Mouse (Mus musculus) limb, embryonic 12.5 days (tissue): Measurements from ENCODE around the gene Tmem266. TPM values are rescaled to one million over a fixed set of nuclear protein-coding genes. Genes with fewer than 3 reads are reported as not detected.

ENCODE experiments used
- ATAC-seq: fragments of 200-750 bp; cut with Nextera tagmentation; 2 replicates; pipeline ENCODE4 v1.8.0; 2017; ENCODE audit warnings: low read depth, moderate TSS enrichment; ENCODE audit not compliant: insufficient number of reproducible peaks, insufficient read depth, low FRiP score, low TSS enrichment
- H3K27ac ChIP-seq: fragments of 300-500 bp; sonication (generic); 2 replicates; pipeline ENCODE4 v1.5.1; 2016; ENCODE audit warnings: mild to moderate bottlenecking, moderate library complexity
- H3K27me3 ChIP-seq: fragments of 300-500 bp; sonication (generic); 2 replicates; pipeline ENCODE4 v1.6.1; 2016; ENCODE audit warnings: mild to moderate bottlenecking, moderate library complexity
- H3K36me3 ChIP-seq: fragments of 300-500 bp; sonication (generic); 2 replicates; pipeline ENCODE4 v1.6.1; 2016; ENCODE audit warnings: mild to moderate bottlenecking, moderate library complexity
- H3K4me1 ChIP-seq: fragments of 300-500 bp; sonication (generic); replicated peaks from 2 replicates; pipeline ENCODE4 v1.6.1; 2016
- H3K4me2 ChIP-seq: fragments of 300-500 bp; sonication (generic); 2 replicates; pipeline ENCODE4 v1.6.1; 2016; ENCODE audit warnings: mild to moderate bottlenecking, moderate library complexity
- H3K4me3 ChIP-seq: fragments of 300-500 bp; sonication (generic); replicated peaks from 2 replicates; pipeline ENCODE4 v1.5.1; 2016; ENCODE audit warnings: mild to moderate bottlenecking
- H3K9ac ChIP-seq: fragments of 300-500 bp; sonication (generic); replicated peaks from 2 replicates; pipeline ENCODE4 v1.6.1; 2016; ENCODE audit warnings: mild to moderate bottlenecking, moderate library complexity
- H3K9me3 ChIP-seq: fragments of 300-500 bp; sonication (generic); 2 replicates; pipeline ENCODE4 v1.6.1; 2016; ENCODE audit warnings: mild to moderate bottlenecking, moderate library complexity
- WGBS: fragments of 180-500 bp; shearing (Covaris S2); methylation state at CpG from one replicate; pipeline ENCODE4 v1.1.7; 2016; 5-methylcytosine and 5-hydroxymethylcytosine counted together
- polyA plus RNA-seq: library from polyadenylated mRNA; unstranded; fragments of >200 nt; fragmentation: Nextera tagmentation; extraction: Ambion mirVana; gene quantifications from 2 replicates; pipeline ENCODE4 v1.2.1, GENCODE M21; 2016

Tmem266 gene
- polyA plus RNA-seq, 1 experiment from 2014 or later, result 1.1 TPM

DNA sequence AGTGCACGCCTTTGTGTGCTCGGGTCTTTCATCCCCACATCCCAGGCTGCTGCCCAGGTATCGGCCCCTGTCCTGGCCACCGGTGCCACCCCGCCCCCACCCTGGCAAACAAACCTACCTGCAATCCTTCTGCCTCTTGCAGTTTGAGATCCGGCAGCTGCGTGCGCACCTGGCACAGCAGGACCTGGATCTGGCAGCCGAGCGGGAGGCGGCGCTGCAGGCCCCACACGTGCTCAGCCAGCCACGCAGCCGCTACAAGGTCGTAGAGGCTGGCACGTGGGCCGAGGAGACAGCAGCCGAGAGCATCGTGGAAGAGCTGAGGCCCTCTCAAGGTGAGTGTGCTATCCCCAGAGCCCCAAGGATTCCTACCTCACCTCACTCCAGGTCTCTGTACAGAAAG lies 103.4 kb downstream of the Tmem266 start:
- peak overlapping the region; percentile 34 for H3K9ac ChIP-seq
- H3K4me2 ChIP-seq, result peak overlapping the region; percentile 48
- no peaks in the 10 kb centered on the region for H3K9me3 ChIP-seq
- no peaks in the 10 kb centered on the region for H3K36me3 ChIP-seq
- H3K27ac ChIP-seq, result no peak overlapping the region
- no peaks in the 10 kb centered on the region for H3K27me3 ChIP-seq
- WGBS, result 15% methylated on average over 20 of the region's 20 CpGs
- H3K4me3 ChIP-seq, result peak overlapping the region; percentile 23
- ATAC-seq, result no peak
- peaks cover 30% of the 10 kb centered on the region for H3K4me1 ChIP-seq

DNA sequence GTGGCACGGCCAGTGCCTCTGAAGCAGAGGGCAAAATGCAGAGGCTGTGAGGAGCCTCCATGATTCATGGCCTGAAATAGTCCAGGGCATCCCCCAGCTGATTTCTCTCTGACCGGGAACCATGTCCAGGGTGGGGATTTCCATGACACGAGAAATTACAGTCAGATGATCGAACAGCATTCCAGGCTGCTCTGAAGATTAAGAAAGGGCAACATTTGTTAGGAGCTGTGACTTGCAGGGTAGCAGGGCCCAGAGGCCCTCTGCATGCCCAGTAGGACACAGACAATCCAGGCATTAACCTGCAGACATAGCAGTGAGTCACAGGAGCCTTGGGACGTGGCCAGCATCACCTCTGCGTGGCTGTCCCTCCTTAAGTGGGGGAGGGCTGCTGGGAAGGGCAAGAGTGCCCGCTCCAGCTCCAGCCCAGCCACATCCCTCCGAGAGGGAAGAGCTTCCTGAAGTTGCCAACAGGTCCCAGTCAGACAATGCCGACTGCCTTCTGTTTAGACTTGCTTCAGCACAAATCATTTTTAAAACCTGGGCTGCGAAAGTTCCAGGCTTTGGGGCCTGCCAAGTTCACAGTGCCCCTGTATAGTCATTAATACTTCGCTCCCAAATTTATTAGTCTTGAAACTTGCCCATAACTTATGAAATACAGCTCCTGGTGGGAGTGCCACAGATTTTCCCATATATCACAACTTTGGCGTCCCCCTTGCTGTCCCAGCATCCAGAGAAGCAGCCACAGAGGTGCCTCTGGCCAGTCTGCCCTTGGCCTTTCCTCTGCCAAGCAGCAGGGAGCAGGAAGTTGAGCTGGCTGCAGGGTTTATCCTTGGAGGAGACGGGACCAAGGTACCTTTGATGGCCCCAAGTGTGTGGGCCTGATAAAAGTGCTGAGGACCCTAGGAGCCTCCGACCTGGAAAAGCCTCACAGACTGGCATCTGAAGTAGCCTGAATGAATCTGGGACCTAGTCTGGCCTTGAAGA lies 105.9 kb downstream of the Tmem266 start:
- H3K4me3 ChIP-seq, result no peak overlapping the region
- peak overlapping the region; percentile 53; the same call in 1 of the 2 replicates for H3K27ac ChIP-seq
- no peak for ATAC-seq
- H3K9ac ChIP-seq, result no peak overlapping the region
- no peaks in the 10 kb centered on the region for H3K36me3 ChIP-seq
- H3K4me1 ChIP-seq, result peaks cover 20% of the 10 kb centered on the region
- H3K27me3 ChIP-seq, result peaks cover 3% of the 10 kb centered on the region; the same call in 1 of the 2 replicates
- no peak overlapping the region for H3K4me2 ChIP-seq
- H3K9me3 ChIP-seq, result no peaks in the 10 kb centered on the region
- whole genome bisulfite sequencing, result 59% methylated on average over 14 of the region's 14 CpGs

DNA sequence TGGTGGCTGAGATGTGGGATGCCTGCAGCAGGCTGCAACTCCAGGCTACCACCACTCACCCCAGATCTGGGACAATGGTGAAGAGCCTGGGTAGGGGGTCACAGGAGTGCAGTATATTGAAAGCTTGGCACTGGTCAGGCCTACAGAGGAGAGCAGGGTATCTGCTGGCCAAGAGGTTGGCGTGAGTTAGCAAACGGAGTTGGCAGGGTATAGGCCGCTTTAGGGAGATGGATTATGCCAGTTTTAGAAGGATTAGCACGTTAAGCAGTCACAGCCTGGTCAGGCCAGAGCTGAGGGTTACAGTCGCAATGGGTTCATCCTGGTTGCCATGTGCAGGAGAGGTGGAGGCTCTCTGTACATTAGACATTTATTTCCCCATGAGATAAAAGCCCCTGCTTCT lies 107.2 kb downstream of the Tmem266 start:
- Histone ChIP-seq H3K9ac (no peak overlapping the region), H3K4me1 (peaks cover 30% of the 10 kb centered on the region), H3K36me3 (no peaks in the 10 kb centered on the region), H3K27me3 (peaks cover 3% of the 10 kb centered on the region; the same call in 1 of the 2 replicates), H3K4me2 (no peak overlapping the region), H3K27ac (no peak overlapping the region), H3K4me3 (no peak overlapping the region), H3K9me3 (no peaks in the 10 kb centered on the region)
- ATAC-seq, result no peak
- 89% methylated on average over 5 of the region's 5 CpGs for WGBS

DNA sequence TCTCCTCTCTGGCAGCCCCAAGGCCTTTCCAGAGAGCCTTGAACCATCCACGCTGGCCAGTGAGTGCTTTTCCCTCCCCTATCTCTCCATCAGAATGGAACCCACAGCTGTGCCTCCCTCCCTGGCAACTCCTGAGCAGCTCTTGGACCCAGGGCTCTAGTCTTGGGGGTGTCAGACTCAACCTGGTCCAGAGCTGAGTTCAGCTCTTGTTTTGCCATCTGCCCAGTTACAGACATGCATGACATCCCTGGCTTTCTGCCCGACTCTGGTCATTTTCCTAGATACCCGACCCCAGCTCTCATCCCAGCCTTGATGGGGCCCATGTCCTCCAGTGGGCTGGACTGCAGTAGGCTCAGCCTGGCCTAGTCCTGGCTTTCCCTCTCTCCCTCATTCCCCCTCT lies 111.7 kb downstream of the Tmem266 start:
- Histone ChIP-seq H3K4me1 (0 out of 2 replicates have a peak, but pooled peaks cover 10% of the 10 kb centered on the region), H3K9ac (no peak overlapping the region), H3K36me3 (no peaks in the 10 kb centered on the region), H3K4me3 (no peak overlapping the region), H3K27me3 (peaks cover 3% of the 10 kb centered on the region; the same call in 1 of the 2 replicates), H3K27ac (no peak overlapping the region), H3K9me3 (no peaks in the 10 kb centered on the region), H3K4me2 (no peak overlapping the region)
- 58% methylated on average over 3 of the region's 3 CpGs for WGBS
- no peak for ATAC-seq

DNA sequence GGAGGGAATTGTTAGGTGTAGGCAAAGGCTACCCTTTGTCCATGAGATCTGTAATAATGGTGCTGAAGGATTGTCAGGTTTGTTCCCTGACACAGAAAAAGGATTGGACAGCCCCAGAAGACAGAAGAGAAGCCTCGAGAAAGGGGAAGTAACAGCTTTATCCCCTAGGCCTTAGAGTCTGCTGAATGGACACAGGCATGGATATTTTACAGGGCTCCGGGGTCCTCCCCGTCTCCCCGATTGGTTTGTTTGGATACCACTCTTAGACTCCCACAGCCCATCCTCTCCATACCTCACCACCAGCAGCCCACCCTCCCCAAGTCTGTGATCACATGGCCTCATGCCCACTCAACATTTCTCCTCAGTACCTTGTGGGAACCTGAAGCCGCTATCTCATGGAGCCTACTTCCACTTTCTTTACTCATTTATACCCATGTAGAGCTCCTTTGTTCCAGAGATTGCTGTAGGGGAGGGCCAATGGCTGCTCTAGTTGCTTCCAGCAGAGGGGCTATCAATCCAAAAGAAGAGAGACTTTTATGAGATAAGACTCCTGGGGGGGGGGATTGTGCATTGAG lies 112.6 kb downstream of the Tmem266 start:
- Histone ChIP-seq H3K4me2 (no peak overlapping the region), H3K4me3 (no peak overlapping the region), H3K27ac (no peak overlapping the region), H3K27me3 (peaks cover 4% of the 10 kb centered on the region; the same call in 1 of the 2 replicates), H3K36me3 (no peaks in the 10 kb centered on the region), H3K9me3 (no peaks in the 10 kb centered on the region), H3K9ac (no peak overlapping the region), H3K4me1 (0 out of 2 replicates have a peak, but pooled peaks cover 10% of the 10 kb centered on the region)
- no peak for ATAC-seq
- WGBS, result 95% methylated on average over 5 of the region's 5 CpGs

DNA sequence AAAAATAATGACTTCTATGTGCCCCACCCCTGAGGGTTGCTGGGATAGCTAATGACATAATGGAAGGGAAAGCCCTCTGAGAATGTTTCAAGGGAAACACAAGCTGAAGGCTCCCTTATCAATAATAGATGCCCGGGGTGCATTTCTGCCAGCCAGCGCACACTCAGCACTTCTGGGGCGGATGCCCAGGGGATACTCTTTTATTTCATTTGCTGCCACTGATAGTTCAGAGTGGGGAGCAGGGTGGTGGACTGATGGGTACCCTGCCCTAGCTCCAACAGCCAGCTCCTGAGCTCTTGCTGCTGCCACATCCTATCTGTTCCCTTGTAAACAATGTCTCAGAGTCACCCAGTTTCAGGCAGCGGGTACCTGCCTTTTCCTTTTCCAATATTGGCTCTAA lies 120.8 kb downstream of the Tmem266 start:
- no peak overlapping the region for H3K4me2 ChIP-seq
- H3K27me3 ChIP-seq, result 0 out of 2 replicates have a peak, but pooled peaks cover 3% of the 10 kb centered on the region
- H3K36me3 ChIP-seq, result no peaks in the 10 kb centered on the region
- no peak overlapping the region for H3K27ac ChIP-seq
- no peak for ATAC-seq
- no peak overlapping the region for H3K4me3 ChIP-seq
- H3K9ac ChIP-seq, result no peak overlapping the region
- 90% methylated on average over 4 of the region's 4 CpGs for WGBS
- peaks cover 24% of the 10 kb centered on the region for H3K4me1 ChIP-seq
- H3K9me3 ChIP-seq, result no peaks in the 10 kb centered on the region

DNA sequence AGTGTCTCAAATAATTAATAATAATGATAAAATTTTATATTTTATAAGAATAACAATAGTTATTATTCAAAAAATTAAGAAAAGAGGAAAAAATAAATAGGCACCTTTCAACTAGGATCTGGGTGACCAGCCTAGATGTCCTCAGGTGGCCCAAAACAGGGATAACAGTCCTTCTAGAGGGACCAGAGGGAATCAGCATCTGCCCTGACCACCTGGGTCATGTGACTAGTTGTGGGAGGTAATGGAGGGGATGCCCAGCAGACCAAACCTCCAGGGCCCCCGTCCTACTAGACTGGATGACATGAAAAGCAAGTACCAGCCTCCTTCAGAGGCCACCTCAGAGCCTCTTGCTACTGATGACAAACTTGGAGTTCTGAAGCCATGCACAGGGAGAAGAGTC lies 122.4 kb downstream of the Tmem266 start:
- no peak overlapping the region for H3K9ac ChIP-seq
- no peak overlapping the region for H3K4me2 ChIP-seq
- no peak for ATAC-seq
- peak overlapping the region; percentile 84 for H3K27ac ChIP-seq
- 73% methylated on average over 1 of the region's 1 CpGs for WGBS
- no peak overlapping the region for H3K4me3 ChIP-seq
- H3K36me3 ChIP-seq, result peaks cover 2% of the 10 kb centered on the region; the same call in 1 of the 2 replicates
- H3K4me1 ChIP-seq, result peaks cover 24% of the 10 kb centered on the region
- H3K27me3 ChIP-seq, result 0 out of 2 replicates have a peak, but pooled peaks cover 3% of the 10 kb centered on the region
- no peaks in the 10 kb centered on the region for H3K9me3 ChIP-seq

DNA sequence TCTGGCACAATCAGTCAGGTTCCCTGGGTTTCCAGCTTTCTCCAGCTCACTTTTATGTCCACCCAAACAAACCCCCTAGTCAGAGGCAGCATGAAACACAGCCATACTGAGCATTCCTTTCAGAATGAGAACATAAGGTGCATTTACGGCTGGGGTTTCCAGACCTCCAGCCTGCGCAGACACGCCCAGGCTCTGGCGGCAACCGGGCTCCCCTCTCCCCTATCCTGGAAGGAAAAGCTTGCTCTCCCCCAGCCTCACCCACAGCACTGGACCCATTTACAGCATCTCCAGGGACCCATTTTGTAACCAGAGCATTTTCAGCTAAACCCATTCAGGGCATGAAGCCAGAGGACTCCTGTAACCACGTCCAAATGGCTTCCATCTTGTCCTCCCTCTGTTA lies 123.3 kb downstream of the Tmem266 start:
- peak; percentile 73 for ATAC-seq
- 22% methylated on average over 6 of the region's 6 CpGs for WGBS

DNA sequence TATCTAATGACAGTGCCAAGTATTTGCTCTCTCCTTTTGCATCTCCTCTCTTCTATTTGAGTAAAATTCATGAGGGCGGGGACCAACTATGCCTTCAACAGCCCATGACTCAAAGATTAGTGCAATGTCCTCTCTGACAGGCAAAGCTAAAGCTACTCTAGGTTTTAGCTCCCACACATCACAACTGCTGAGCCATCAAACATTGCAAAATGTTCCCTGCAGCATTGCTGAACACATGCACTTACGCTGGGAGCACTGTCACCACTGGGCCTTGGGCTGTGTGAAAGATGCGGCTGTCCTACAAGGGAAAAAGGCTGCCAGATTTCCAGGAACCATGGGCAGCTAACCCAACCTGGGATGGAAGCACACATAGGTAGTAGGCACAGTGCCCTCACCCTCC lies 124.7 kb downstream of the Tmem266 start:
- H3K27me3 ChIP-seq, result no peaks in the 10 kb centered on the region
- no peak overlapping the region for H3K9ac ChIP-seq
- no peak for ATAC-seq
- no peak overlapping the region for H3K4me2 ChIP-seq
- H3K4me3 ChIP-seq, result no peak overlapping the region
- H3K27ac ChIP-seq, result no peak overlapping the region
- H3K36me3 ChIP-seq, result peaks cover 13% of the 10 kb centered on the region
- 92% methylated on average over 3 of the region's 3 CpGs for WGBS
- peaks cover 24% of the 10 kb centered on the region for H3K4me1 ChIP-seq
- no peaks in the 10 kb centered on the region for H3K9me3 ChIP-seq

More for the DNA sequence above, 123.3 kb downstream of the Tmem266 start:
- Histone ChIP-seq H3K9ac (no peak overlapping the region), H3K9me3 (no peaks in the 10 kb centered on the region), H3K27me3 (no peaks in the 10 kb centered on the region), H3K27ac (peak overlapping the region; percentile 84), H3K4me2 (peak overlapping the region; percentile 1; the same call in 1 of the 2 replicates), H3K4me1 (peaks cover 24% of the 10 kb centered on the region), H3K4me3 (no peak overlapping the region), H3K36me3 (peaks cover 4% of the 10 kb centered on the region; the same call in 1 of the 2 replicates)

DNA sequence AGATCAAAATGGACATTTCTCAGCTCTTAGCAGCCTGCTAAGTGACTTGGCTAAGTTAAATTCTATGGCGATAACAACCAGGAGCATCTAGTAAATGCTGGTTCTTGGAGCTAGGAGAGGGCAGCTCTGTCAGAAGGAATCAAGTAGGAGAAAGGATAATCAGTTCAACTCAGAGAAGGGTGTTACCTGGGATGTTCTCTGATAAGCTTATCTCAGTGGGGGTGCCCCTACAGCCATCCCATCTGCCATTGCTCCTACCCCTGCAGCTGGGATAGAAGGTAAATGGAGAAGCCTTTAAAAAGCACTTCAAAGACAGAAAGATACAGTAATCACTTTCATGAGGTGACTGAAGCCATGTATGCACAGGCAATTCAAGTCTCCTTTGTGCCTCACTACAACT lies 126.2 kb downstream of the Tmem266 start:
- WGBS, result 95% methylated on average over 1 of the region's 1 CpGs
- Histone ChIP-seq H3K36me3 (peaks cover 13% of the 10 kb centered on the region), H3K4me3 (no peak overlapping the region), H3K27me3 (no peaks in the 10 kb centered on the region), H3K4me2 (no peak overlapping the region), H3K4me1 (peaks cover 23% of the 10 kb centered on the region), H3K27ac (no peak overlapping the region), H3K9ac (no peak overlapping the region), H3K9me3 (no peaks in the 10 kb centered on the region)
- ATAC-seq, result no peak

DNA sequence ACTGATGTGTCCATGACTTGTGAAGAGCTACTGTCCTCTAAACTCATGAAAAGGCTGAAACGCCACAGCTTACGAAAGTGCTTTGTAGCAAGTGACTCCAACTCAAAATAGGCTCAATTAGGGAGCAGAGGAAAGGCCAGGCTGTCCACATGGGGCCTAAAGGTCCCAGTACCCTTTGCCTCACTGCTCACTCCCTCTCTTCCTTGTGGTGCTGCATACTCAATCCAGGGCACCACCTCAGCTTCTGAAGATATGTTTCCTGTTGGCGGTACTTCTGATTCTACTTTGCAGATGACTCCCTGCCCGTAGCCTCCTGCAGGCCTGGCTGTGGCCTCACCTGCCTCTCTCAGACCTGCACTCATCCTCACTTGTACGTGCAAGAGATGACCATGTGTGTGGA lies 126.7 kb downstream of the Tmem266 start:
- no peak for ATAC-seq
- peaks cover 13% of the 10 kb centered on the region for H3K36me3 ChIP-seq
- H3K27ac ChIP-seq, result no peak overlapping the region
- peaks cover 20% of the 10 kb centered on the region for H3K4me1 ChIP-seq
- H3K4me2 ChIP-seq, result no peak overlapping the region
- 89% methylated on average over 5 of the region's 5 CpGs for WGBS
- H3K9ac ChIP-seq, result no peak overlapping the region
- no peaks in the 10 kb centered on the region for H3K9me3 ChIP-seq
- H3K27me3 ChIP-seq, result no peaks in the 10 kb centered on the region
- no peak overlapping the region for H3K4me3 ChIP-seq
